Mouse (Mus musculus): ENCODE measurements around the gene Vcp. TPM values are rescaled to one million over a fixed set of nuclear protein-coding genes. Genes with fewer than 3 reads are reported as not detected.
"Not testable (repeated sequence)": the region's sequence is repeated elsewhere in the genome, so short reads cannot be mapped to it uniquely, and the experiment has no call there.

Vcp gene
- 560 and 579 TPM in 2 replicates for polyA plus RNA-seq (2015; fragmentation: Nextera tagmentation; extraction: Ambion mirVana)

DNA sequence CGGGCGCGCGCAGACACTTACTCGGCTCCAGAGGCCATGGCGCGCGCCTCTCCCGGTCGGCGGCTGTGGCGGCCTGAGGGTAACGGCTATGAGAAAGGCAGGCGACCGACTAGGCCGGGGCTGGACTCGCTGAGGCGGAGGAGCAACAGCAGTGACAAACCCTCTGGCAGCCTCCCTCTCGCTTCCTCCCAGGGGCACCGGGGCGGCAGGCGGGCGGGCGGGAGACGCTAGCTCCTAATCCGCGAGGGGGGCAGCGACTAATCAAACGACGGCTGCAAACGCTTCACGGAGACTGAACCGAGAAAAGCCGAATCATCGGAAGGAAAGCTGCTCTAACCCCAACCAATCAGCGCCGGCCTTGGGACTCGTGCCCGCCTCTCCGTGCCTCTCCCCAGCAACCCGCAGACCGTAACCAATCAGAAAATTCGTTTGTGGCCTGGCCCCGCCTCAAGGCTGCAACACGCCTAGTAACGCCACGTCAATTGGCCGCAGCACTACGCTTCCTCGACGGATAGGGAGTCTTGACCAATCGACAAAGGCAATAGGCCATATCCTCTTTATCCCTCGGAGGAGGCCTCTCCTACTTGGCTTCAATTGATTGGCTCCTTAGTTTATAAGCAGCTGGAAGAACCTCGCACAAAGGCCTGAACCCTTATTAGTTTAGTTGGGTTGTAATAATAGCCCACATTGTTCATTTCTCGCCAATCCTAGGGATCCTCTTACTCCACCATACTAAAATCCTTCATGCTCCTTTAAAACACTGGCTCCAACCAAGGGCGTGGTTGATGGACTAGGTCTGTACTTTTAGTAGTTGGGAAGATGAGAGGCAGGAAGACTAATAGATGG is at the start of gene Vcp:
TSS of gene Vcp (minus strand) at position 367 of the 846 bp plus-strand sequence.
- H3K4me2 ChIP-seq (replicated peaks), result peak within 1 kb of the TSS; percentile 91
- peak within 1 kb of the TSS; percentile 98 for H3K9ac ChIP-seq (replicated peaks)
- peak within 1 kb of the TSS; percentile 92 for H3K4me3 ChIP-seq (replicated peaks)
- peaks cover 11% of the 10 kb centered on the region for H3K36me3 ChIP-seq
- not testable (repeated sequence) for H3K9me3 ChIP-seq, H3K27me3 ChIP-seq
- peak; percentile 97 for ATAC-seq
- peaks cover 28% of the 10 kb centered on the region for H3K4me1 ChIP-seq (replicated peaks)
- under 1% methylated on average over 50 of the region's 56 CpGs for WGBS
- H3K27ac ChIP-seq, result peak within 1 kb of the TSS; percentile 99

DNA sequence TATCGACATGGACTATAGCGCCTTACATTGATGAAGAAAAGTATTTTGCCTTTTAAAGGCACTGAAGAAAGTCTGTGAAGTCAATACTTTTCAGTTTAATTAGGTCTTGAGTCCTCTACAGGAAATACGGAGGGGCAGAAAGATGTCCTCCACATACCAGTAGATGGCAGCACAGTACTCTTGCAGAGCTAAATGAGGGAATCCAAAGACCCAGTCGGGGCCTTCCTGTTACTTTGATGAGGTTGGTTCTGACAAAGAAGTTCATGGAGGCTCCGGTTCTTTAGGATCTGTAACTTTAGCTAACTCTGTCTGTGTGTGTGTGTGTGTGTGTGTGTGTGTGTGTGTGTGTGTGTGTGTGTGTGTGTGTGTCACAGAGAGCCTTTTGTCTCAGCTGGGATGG is 46.9 kb upstream of the Vcp start:
- H3K9me3 ChIP-seq, result no peaks in the 10 kb centered on the region
- H3K27ac ChIP-seq, result no peak overlapping the region
- H3K4me2 ChIP-seq (replicated peaks), result peak overlapping the region; percentile 80
- 4% methylated on average over 5 of the region's 5 CpGs for WGBS
- no peak overlapping the region for H3K9ac ChIP-seq (replicated peaks)
- no peaks in the 10 kb centered on the region for H3K27me3 ChIP-seq
- peak overlapping the region; percentile 52; the same call in 1 of the 2 replicates for H3K4me3 ChIP-seq (replicated peaks)
- no peak for ATAC-seq
- peaks cover 40% of the 10 kb centered on the region for H3K4me1 ChIP-seq (replicated peaks)
- no peaks in the 10 kb centered on the region for H3K36me3 ChIP-seq

- H3K27me3 ChIP-seq, result no peaks in the 10 kb centered on the region
- no peak overlapping the region for H3K9ac ChIP-seq (replicated peaks)
- no peaks in the 10 kb centered on the region for H3K9me3 ChIP-seq
- H3K4me1 ChIP-seq (replicated peaks), result peaks cover 40% of the 10 kb centered on the region
- peak overlapping the region; percentile 52 for H3K4me3 ChIP-seq (replicated peaks)
- ATAC-seq, result no peak
- H3K27ac ChIP-seq, result 0 out of 2 replicates have a peak overlapping the region, but pooled peaks have one; percentile 1
- H3K4me2 ChIP-seq (replicated peaks), result peak overlapping the region; percentile 80
- no peaks in the 10 kb centered on the region for H3K36me3 ChIP-seq
- 56% methylated on average over 5 of the region's 5 CpGs for WGBS
Observed at GRCm38 (mm10) chr4:43046607-43047006, 46.3 kb upstream of the Vcp start.

DNA sequence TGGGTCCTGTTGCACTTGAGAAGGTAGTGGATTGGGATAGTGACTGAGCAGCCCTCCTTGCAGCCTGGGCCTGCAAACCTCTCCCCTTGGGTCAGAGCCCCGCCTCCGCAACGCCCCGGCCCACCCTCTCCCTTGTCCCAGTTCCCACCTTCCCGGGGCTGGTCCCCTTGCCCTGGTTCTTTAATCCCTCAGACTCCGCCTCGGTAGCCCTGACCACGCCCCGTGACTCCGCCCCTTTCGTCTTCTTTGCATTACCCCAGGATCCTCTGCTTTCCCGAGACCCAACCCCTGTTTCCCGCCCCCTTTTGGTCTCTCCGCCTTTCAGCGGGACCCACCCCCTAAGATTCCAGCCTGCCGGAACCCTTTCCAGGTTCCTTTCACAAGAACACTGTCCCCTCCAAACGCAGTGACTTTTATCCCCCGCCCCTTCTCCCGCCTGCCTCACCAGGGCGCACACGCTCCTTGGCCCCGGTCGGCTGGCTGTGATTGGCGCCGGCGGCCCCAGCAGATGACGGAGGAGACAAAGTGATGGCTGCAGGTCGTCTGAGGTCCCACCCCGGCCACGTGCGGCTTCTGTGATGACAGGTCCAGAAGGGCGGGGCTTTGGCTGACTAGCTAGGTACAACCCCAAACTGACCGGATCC is 45.5 kb upstream of the Vcp start, which contains the start of gene Fam214b:
TSS of gene Fam214b (minus strand) at position 562 of the 644 bp plus-strand sequence.
- peak; percentile 84 for ATAC-seq
- H3K4me3 ChIP-seq (replicated peaks), result peak within 1 kb of the TSS; percentile 52
- no peaks in the 10 kb centered on the region for H3K27me3 ChIP-seq
- peak within 1 kb of the TSS; percentile 95 for H3K27ac ChIP-seq
- H3K9ac ChIP-seq (replicated peaks), result peak within 1 kb of the TSS; percentile 73
- peak within 1 kb of the TSS; percentile 80 for H3K4me2 ChIP-seq (replicated peaks)
- no peaks in the 10 kb centered on the region for H3K36me3 ChIP-seq
- under 1% methylated on average over 33 of the region's 33 CpGs for WGBS
- no peaks in the 10 kb centered on the region for H3K9me3 ChIP-seq
- H3K4me1 ChIP-seq (replicated peaks), result peaks cover 45% of the 10 kb centered on the region

- Histone ChIP-seq H3K9me3 (no peaks in the 10 kb centered on the region), H3K4me1 (replicated peaks) (peaks cover 49% of the 10 kb centered on the region), H3K4me2 (replicated peaks) (peak overlapping the region; percentile 80), H3K27ac (peak overlapping the region; percentile 95), H3K4me3 (replicated peaks) (peak overlapping the region; percentile 52), H3K36me3 (no peaks in the 10 kb centered on the region), H3K27me3 (no peaks in the 10 kb centered on the region), H3K9ac (replicated peaks) (peak overlapping the region; percentile 73)
- WGBS, result 2% methylated on average over 13 of the region's 13 CpGs
- ATAC-seq, result peak; percentile 2
Observed at GRCm38 (mm10) chr4:43045285-43045658, 45.0 kb upstream of the Vcp start.

DNA sequence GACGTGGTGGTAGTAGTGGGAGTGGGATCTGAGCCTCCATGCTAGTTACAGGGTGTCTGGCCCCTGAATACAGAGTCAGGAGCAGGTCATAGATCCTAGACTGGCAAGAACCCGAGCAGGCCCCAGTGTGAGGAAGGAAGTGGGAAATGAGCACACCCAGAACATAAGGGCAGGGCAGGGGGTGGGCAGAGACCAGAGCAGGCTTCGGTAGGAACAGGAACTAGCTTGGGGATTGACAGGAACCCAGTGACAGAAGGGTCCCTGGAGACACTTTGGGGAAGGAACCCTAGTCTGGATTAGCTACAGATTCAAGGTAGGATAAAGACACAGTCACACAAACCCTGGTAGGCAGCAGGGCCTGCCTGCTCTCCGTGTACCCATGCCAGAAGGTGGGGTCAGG is 44.4 kb upstream of the Vcp start:
- Histone ChIP-seq H3K9me3 (no peaks in the 10 kb centered on the region), H3K4me3 (replicated peaks) (peak overlapping the region; percentile 52), H3K27me3 (no peaks in the 10 kb centered on the region), H3K36me3 (no peaks in the 10 kb centered on the region), H3K4me2 (replicated peaks) (peak overlapping the region; percentile 80), H3K27ac (peak overlapping the region; percentile 95), H3K4me1 (replicated peaks) (peaks cover 49% of the 10 kb centered on the region), H3K9ac (replicated peaks) (peak overlapping the region; percentile 73)
- WGBS, result 0% methylated on average over 4 of the region's 4 CpGs
- no peak for ATAC-seq

DNA sequence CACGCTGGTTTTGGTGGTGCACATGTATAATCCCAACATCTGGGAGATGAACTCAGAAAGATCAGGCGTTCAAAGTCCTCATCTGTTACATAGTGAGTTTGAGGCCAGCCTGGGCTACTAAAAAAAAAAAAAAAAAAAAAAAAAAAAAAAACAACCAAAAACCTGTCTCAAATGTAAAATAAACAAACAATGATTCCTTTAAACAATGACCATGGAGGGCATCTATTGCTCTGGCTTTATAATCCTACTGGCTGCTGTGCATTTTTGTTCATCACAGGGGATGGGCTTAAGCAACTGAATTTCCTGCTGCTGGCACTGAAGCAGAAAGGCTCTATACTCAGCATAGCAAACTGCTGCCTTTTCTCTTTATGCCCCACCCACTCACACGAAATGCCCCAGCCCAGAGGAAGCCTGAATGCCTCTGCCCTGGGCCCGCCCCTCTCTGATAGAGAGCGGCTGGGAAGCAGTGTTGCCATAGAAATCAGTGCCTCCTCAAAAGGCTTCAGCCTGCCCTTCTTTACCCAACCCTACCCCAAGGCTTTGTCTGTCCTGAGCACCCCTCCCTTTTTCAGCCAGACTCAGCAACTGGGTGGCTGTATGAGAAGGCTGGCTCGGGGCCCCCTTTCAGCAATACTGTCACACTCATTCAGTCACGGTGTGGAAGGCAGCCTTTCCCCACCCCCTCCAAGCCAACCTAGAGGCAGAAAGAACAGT is 43.5 kb upstream of the Vcp start:
- Histone ChIP-seq H3K4me2 (replicated peaks) (peak overlapping the region; percentile 80), H3K27me3 (no peaks in the 10 kb centered on the region), H3K9me3 (no peaks in the 10 kb centered on the region), H3K9ac (replicated peaks) (peak overlapping the region; percentile 73), H3K36me3 (no peaks in the 10 kb centered on the region), H3K27ac (peak overlapping the region; percentile 95), H3K4me3 (replicated peaks) (peak overlapping the region; percentile 52), H3K4me1 (replicated peaks) (peaks cover 58% of the 10 kb centered on the region)
- peak; percentile 76 for ATAC-seq
- 3% methylated on average over 7 of the region's 7 CpGs for WGBS

GRCm38 (mm10) chr4:43040881-43041547 is 40.7 kb upstream of the Vcp start:
- H3K4me1 ChIP-seq (replicated peaks), result peaks cover 65% of the 10 kb centered on the region
- ATAC-seq, result no peak
- H3K4me2 ChIP-seq (replicated peaks), result peak overlapping the region; percentile 86
- H3K27me3 ChIP-seq, result no peaks in the 10 kb centered on the region
- H3K27ac ChIP-seq, result peak overlapping the region; percentile 91
- peaks cover 12% of the 10 kb centered on the region for H3K36me3 ChIP-seq
- H3K9ac ChIP-seq (replicated peaks), result no peak overlapping the region
- H3K9me3 ChIP-seq, result no peaks in the 10 kb centered on the region
- peak overlapping the region; percentile 86 for H3K4me3 ChIP-seq (replicated peaks)
- 54% methylated on average over 9 of the region's 9 CpGs for WGBS

GRCm38 (mm10) chr4:43040114-43040572 is 39.8 kb upstream of the Vcp start:
- Histone ChIP-seq H3K9ac (replicated peaks) (peak overlapping the region; percentile 90), H3K4me1 (replicated peaks) (peaks cover 62% of the 10 kb centered on the region), H3K36me3 (peaks cover 21% of the 10 kb centered on the region), H3K27ac (peak overlapping the region; percentile 91), H3K9me3 (no peaks in the 10 kb centered on the region), H3K4me2 (replicated peaks) (peak overlapping the region; percentile 86), H3K4me3 (replicated peaks) (peak overlapping the region; percentile 86), H3K27me3 (no peaks in the 10 kb centered on the region)
- ATAC-seq, result peak; percentile 95
- WGBS, result under 1% methylated on average over 25 of the region's 25 CpGs

DNA sequence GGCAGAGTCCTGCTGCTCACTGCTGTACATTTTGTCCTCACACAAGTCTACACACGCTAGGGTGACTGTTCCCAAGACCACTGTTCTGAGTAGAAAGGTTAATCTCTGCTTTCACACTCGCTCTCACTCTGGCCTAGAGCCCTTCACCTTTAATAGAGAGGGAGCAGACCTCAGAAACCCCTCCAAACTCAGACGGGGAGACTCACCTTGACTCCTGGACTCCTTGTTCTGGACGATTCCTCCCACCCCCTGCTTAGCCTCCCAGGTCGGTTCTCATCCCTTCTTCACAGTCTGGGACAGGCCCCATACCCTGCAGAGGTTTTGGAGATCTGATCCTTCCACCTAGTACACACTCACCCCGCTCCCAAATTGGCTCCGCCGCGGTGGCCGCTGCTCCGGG is 39.3 kb upstream of the Vcp start:
- Histone ChIP-seq H3K36me3 (peaks cover 27% of the 10 kb centered on the region), H3K9ac (replicated peaks) (peak overlapping the region; percentile 90), H3K27me3 (no peaks in the 10 kb centered on the region), H3K4me2 (replicated peaks) (peak overlapping the region; percentile 86), H3K27ac (peak overlapping the region; percentile 91), H3K9me3 (no peaks in the 10 kb centered on the region), H3K4me1 (replicated peaks) (peaks cover 57% of the 10 kb centered on the region), H3K4me3 (replicated peaks) (peak overlapping the region; percentile 86)
- 3% methylated on average over 11 of the region's 11 CpGs for WGBS
- no peak for ATAC-seq
